Mouse (Mus musculus): ENCODE data around the gene Spsb1.
A peak's percentile ranks its signal among the peaks of the same experiment; 100 is the strongest.

Spsb1 gene

GRCm38 (mm10) chr4:149888736-149889470, 65.9 kb downstream of the Spsb1 start:
- DNase-seq (ENCODE audit: low spot score in 2 of 2) = no peak

DNA sequence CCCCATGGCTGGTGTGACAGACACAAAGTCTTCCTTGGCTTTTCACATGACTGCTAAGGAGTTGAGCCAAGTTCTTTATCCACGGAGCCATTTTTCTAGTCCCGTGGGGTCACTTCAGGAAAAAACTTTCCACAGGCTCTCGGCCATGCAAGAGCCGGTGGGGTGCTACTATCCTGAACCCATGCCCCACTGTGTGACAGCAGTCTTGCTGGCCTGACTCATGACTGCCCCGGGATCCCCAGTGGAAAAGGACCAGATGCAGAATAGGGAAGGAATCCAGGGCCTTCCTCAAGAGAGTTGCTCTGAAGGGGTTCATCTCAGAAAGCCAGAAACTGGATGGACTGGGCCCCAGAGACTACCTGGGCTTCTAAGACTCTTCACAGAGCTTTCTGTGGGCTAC, 66.7 kb downstream of the Spsb1 start:
- DNase-seq (ENCODE audit: low spot score in 2 of 2) = no peak

- no peak for DNase-seq (ENCODE audit: low spot score in 2 of 2)
These were observed 68.3 kb downstream of the Spsb1 start for GRCm38 (mm10) chr4:149886298-149887271.

DNA sequence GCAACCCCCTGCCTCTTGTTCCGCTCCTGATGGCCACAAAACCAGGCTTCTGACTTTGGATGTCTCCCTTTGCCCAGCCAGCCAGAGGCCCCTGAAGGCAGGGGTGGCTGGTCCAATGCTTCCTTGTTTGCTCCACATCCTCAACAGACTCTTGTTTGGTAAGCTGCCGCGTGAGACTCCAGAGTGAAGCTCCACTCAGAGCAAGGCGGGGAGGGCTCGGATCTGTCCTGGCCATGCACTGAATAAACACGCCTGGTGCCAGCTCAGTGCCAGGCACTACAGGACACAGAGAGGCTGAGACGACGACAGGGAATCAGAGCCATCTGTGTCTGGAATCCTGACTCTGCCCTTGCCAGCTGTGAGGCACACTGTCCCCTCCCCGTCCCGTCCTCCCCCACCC, 70.9 kb downstream of the Spsb1 start:
- no peak for DNase-seq (ENCODE audit: low spot score in 2 of 2)

- no peak for DNase-seq (ENCODE audit: low spot score in 2 of 2)
These were observed 72.5 kb downstream of the Spsb1 start for GRCm38 (mm10) chr4:149882139-149882916.

- no peak for DNase-seq (ENCODE audit: low spot score in 2 of 2)
These were observed 73.9 kb downstream of the Spsb1 start for GRCm38 (mm10) chr4:149880908-149881307.

DNA sequence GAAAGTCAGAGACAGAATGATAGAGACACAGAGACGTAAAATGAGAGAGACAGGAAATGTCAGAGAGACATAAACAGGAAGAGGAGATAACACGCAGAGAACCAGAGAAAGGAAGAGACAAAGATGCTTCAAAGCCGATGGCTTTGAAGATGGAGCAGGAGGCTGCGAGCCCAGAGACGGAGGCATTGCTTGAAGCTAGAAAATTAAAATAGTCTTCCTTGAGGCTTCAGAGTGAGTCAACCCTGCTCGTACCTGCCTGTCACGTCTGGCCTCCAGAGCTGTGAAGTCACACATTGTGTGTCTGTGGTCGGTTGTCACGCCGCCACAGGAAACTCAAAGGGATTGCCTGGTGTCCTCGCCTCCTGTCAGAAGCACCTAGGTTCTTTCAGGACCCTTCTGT, 74.9 kb downstream of the Spsb1 start:
- peak; percentile 62 to 70 for DNase-seq (ENCODE audit: low spot score in 2 of 2)

GRCm38 (mm10) chr4:149878021-149878449, 76.8 kb downstream of the Spsb1 start:
- no peak for DNase-seq (ENCODE audit: low spot score in 2 of 2)

GRCm38 (mm10) chr4:149877202-149877601, 77.6 kb downstream of the Spsb1 start:
- DNase-seq (ENCODE audit: low spot score in 2 of 2) = no peak

DNA sequence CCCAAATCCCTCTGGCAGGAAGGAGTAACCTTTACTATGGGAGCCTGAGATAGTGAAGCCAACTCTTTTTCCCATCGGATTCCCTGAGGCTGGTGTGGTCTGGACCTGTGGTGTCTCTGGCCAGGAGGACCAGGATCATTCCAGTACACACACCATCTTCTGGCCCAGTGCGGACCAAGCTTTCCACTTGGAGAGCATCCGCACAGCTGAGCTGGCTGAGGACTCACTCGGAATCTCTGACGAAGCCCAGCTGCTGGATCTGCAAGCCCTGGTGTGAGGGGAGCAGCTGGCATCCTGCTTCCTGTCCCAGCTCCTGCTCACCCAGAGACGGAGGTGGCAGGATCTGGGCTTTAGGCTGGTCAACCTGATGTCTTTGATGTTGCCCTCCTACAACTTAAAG, 78.1 kb downstream of the Spsb1 start:
- DNase-seq (ENCODE audit: low spot score in 2 of 2) = no peak

- DNase-seq (ENCODE audit: low spot score in 2 of 2) = no peak
These were observed 78.8 kb downstream of the Spsb1 start for GRCm38 (mm10) chr4:149875986-149876501.

GRCm38 (mm10) chr4:149875296-149875695, 79.5 kb downstream of the Spsb1 start:
- DNase-seq (ENCODE audit: low spot score in 2 of 2) = no peak

DNA sequence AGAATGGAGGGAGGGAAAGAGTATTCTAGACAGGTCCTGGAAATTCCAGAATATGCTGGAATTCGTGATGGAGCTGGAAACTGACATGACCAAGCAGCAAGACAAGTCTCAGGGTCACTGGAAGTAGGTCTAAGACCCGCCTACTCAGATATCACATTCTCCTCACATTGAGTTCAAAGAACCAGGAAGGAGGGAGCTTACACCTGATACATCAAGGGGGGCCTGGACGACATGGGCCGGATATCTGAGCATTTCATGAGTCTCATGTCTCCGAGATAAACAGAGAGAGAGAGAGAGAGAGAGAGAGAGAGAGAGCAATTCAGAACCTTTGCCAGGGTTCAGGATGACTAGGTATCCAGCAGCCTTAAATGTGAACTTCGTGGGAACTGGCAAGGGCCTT, 82.6 kb downstream of the Spsb1 start:
- no peak for DNase-seq (ENCODE audit: low spot score in 2 of 2)

DNA sequence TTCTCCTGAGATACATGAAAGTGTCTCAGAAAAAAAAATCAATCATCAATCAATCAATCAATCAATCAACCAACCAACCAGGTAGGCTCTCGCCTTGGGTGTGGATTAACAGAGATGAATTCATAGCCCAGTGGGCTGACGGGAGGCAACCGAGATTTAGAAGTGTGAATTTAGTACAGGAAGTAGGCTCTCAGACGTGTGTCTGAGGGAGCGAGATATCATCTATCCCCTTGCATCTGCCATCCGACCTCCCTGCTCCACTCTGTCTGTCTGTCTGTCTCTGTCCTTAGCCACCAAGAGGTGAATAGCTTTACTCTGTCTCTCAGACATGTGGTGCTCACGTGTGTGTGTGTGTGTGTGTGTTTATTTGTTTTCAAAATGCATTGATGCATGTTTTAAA, 83.3 kb downstream of the Spsb1 start:
- DNase-seq (ENCODE audit: low spot score in 2 of 2) = peak; percentile 17 to 33

DNA sequence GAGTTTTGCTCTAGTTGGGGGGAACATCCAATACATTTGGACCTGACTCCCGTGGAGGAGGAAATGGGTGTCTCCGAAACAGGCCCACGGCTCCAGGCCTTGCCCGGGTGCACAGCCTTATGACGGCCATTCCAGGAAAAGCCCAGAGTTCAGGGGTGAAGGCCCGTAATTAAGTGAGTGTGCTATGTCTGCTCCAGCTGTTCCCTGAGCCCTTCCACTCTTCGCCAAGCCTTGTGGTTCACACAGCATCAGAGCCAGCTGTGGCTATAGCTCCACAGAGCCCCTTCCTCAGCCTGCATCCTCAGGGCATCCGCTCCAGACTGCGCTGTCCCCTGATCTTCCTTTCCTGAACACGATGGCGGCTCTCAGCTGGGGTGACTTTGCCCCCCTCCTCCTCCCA, 83.8 kb downstream of the Spsb1 start:
- no peak for DNase-seq (ENCODE audit: low spot score in 2 of 2)

GRCm38 (mm10) chr4:149870412-149870811, 84.4 kb downstream of the Spsb1 start:
- peak; percentile 13 to 23 for DNase-seq (ENCODE audit: low spot score in 2 of 2)

- DNase-seq (ENCODE audit: low spot score in 2 of 2) = peak in 1 of 2 experiments; percentile 12
These were observed 86.1 kb downstream of the Spsb1 start for GRCm38 (mm10) chr4:149868725-149869124.

DNA sequence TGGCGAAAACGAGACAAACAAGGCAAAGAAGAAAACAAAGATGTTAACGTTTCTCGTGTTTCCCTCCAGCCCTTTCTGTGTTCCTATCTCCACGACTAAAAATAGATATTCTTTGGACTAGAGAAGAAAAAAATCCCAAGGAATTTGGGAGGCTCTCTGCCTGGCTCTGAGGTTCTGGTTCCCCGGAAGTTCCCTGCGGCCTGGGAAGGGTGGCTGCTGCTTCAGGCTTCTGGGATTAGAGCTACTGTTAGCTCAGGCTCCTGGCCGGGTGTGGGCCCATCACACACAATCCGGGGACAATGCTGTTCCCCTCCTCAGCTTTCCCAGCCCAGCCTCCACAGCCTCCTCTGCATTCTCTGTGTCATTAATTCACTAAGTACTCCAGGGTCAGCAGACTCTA, 86.8 kb downstream of the Spsb1 start:
- DNase-seq (ENCODE audit: low spot score in 2 of 2) = no peak

DNA sequence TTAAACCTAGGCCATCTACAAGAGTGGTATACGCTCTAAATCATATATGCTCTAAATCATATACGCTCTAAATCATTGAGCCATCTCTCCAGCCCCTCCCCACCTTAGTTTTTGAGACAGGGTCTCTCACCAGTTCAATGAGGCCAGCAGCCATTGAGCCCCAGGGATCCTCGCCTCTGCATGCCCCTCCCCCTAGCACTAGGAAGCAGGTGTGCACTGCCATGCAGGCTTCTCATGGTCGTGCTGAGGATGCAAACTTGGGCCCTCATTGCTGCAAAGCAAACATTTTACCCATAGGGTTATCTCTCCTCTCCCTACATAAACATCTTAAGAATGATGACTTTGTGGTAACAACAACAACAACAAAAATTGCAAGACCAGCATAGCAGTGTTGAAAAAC, 87.5 kb downstream of the Spsb1 start:
- DNase-seq (ENCODE audit: low spot score in 2 of 2) = no peak

DNA sequence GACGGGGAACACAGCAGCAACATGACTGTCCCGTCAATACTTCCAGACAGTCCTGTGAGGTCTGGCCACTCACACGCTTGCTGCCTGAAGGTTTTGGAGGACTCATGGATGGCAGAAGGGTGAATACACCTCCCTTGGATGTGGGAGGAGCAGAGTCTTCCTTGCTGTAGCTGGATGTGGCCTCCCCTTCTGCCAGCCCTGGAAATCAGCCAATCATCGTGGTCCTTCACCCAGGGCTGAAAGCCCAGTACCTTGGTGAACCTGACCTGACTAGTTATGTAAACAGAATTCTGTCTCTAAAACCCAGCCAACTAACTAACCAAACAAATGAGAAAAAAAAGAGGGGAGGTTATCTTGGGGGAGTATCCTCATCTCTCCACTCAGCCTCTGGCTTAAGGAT, 90.4 kb downstream of the Spsb1 start:
- DNase-seq (ENCODE audit: low spot score in 2 of 2) = no peak

DNA sequence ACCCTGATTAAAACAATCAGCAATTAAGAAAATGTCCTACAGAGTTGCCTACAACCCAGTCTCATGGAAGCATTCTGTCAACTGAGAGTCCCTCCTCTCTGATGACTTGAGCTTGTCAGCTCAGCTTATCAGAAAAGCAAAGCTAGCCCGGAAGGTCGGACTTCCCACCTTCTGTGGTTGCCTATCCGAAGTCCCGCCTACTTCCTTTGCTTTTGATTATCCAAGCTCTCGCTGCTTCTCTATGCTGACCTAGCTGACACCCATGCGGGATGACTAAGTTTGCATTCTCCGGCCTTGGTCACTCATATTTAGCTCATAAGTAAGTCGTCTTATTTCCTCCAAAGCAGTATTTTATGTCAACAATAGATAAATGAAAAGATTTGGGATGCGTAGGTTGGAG, 91.3 kb downstream of the Spsb1 start:
- DNase-seq (ENCODE audit: low spot score in 2 of 2) = no peak

- no peak for DNase-seq (ENCODE audit: low spot score in 2 of 2)
These were observed 94.5 kb downstream of the Spsb1 start for GRCm38 (mm10) chr4:149860393-149860792.
